Mouse (Mus musculus) urinary bladder, postnatal 10 days (tissue): ENCODE results near the gene Rasip1.

Source experiments
- DNase-seq: peaks from one replicate; pipeline ENCODE4 v3.0.0; 2022; ENCODE audit warnings: low spot score

Rasip1 gene

GRCm38 (mm10) chr7:45686841-45687240, 59.6 kb downstream of the Rasip1 start:
- DNase-seq: no peak
